Mouse (Mus musculus): ENCODE measurements at regions not wholly inside any gene's neighbourhood (a gene's known extent, or its start where the extent isn't known, plus 50 kb on each side); places are given as distances from the start of the nearest gene placed in this dataset.

- no peaks in the 10 kb centered on the region for H3K36me3 ChIP-seq (ENCODE audit: control insufficient read depth, insufficient read depth, low read length, poor library complexity, severe bottlenecking)
- no peaks in the 10 kb centered on the region for H3K27me3 ChIP-seq (ENCODE audit: control insufficient read depth, insufficient read depth, low read length, poor library complexity, severe bottlenecking)
- no peak overlapping the region for H3K9ac ChIP-seq (ENCODE audit: low read depth, poor library complexity, severe bottlenecking)
- H3K4me1 ChIP-seq (ENCODE audit: control insufficient read depth, insufficient read depth, low read length): no peaks in the 10 kb centered on the region
- H3K4me3 ChIP-seq (ENCODE audit: low read depth, low read length): no peak overlapping the region
- no peak overlapping the region for H3K27ac ChIP-seq (ENCODE audit: insufficient read depth, low read length)
- no peaks in the 10 kb centered on the region for H3K9me3 ChIP-seq (replicated peaks; ENCODE audit: control insufficient read depth, insufficient read depth, low read length, poor library complexity, severe bottlenecking)
- TF ChIP-seq POLR2A (IDR thresholded peaks at IDR 0.05; ENCODE audit: insufficient read depth, low read length) (no peak), EP300 (IDR thresholded peaks at IDR 0.05; ENCODE audit: insufficient read depth, low read depth, low read length) (no peak), CTCF (IDR thresholded peaks at IDR 0.05; ENCODE audit: low read depth, low read length) (no peak)
These were observed 97.2 kb downstream of the Bms1 start for GRCm38 (mm10) chr6:118322061-118322460.

GRCm38 (mm10) chr6:118320021-118320525, 99.2 kb downstream of the Bms1 start:
- Histone ChIP-seq H3K9ac (ENCODE audit: low read depth, poor library complexity, severe bottlenecking) (no peak overlapping the region), H3K4me3 (ENCODE audit: low read depth, low read length) (no peak overlapping the region), H3K27me3 (ENCODE audit: control insufficient read depth, insufficient read depth, low read length, poor library complexity, severe bottlenecking) (no peaks in the 10 kb centered on the region), H3K9me3 (replicated peaks; ENCODE audit: control insufficient read depth, insufficient read depth, low read length, poor library complexity, severe bottlenecking) (no peaks in the 10 kb centered on the region), H3K4me1 (ENCODE audit: control insufficient read depth, insufficient read depth, low read length) (no peaks in the 10 kb centered on the region), H3K36me3 (ENCODE audit: control insufficient read depth, insufficient read depth, low read length, poor library complexity, severe bottlenecking) (no peaks in the 10 kb centered on the region), H3K27ac (ENCODE audit: insufficient read depth, low read length) (no peak overlapping the region)
- TF ChIP-seq CTCF (IDR thresholded peaks at IDR 0.05; ENCODE audit: low read depth, low read length) (no peak), EP300 (IDR thresholded peaks at IDR 0.05; ENCODE audit: insufficient read depth, low read depth, low read length) (no peak), POLR2A (IDR thresholded peaks at IDR 0.05; ENCODE audit: insufficient read depth, low read length) (no peak)

GRCm38 (mm10) chr6:118315881-118316280, 103.4 kb downstream of the Bms1 start:
- Histone ChIP-seq H3K36me3 (ENCODE audit: control insufficient read depth, insufficient read depth, low read length, poor library complexity, severe bottlenecking) (no peaks in the 10 kb centered on the region), H3K4me1 (ENCODE audit: control insufficient read depth, insufficient read depth, low read length) (no peaks in the 10 kb centered on the region), H3K9ac (ENCODE audit: low read depth, poor library complexity, severe bottlenecking) (no peak overlapping the region), H3K9me3 (replicated peaks; ENCODE audit: control insufficient read depth, insufficient read depth, low read length, poor library complexity, severe bottlenecking) (no peaks in the 10 kb centered on the region), H3K4me3 (ENCODE audit: low read depth, low read length) (no peak overlapping the region), H3K27ac (ENCODE audit: insufficient read depth, low read length) (no peak overlapping the region), H3K27me3 (ENCODE audit: control insufficient read depth, insufficient read depth, low read length, poor library complexity, severe bottlenecking) (no peaks in the 10 kb centered on the region)
- TF ChIP-seq POLR2A (IDR thresholded peaks at IDR 0.05; ENCODE audit: insufficient read depth, low read length) (no peak), CTCF (IDR thresholded peaks at IDR 0.05; ENCODE audit: low read depth, low read length) (no peak), EP300 (IDR thresholded peaks at IDR 0.05; ENCODE audit: insufficient read depth, low read depth, low read length) (no peak)

- Histone ChIP-seq H3K4me3 (ENCODE audit: low read depth, low read length) (no peak overlapping the region), H3K27me3 (ENCODE audit: control insufficient read depth, insufficient read depth, low read length, poor library complexity, severe bottlenecking) (no peaks in the 10 kb centered on the region), H3K27ac (ENCODE audit: insufficient read depth, low read length) (no peak overlapping the region), H3K36me3 (ENCODE audit: control insufficient read depth, insufficient read depth, low read length, poor library complexity, severe bottlenecking) (no peaks in the 10 kb centered on the region), H3K9me3 (replicated peaks; ENCODE audit: control insufficient read depth, insufficient read depth, low read length, poor library complexity, severe bottlenecking) (no peaks in the 10 kb centered on the region), H3K9ac (ENCODE audit: low read depth, poor library complexity, severe bottlenecking) (no peak overlapping the region), H3K4me1 (ENCODE audit: control insufficient read depth, insufficient read depth, low read length) (no peaks in the 10 kb centered on the region)
- TF ChIP-seq EP300 (IDR thresholded peaks at IDR 0.05; ENCODE audit: insufficient read depth, low read depth, low read length) (no peak), CTCF (IDR thresholded peaks at IDR 0.05; ENCODE audit: low read depth, low read length) (no peak), POLR2A (IDR thresholded peaks at IDR 0.05; ENCODE audit: insufficient read depth, low read length) (no peak)
These were observed 104.2 kb downstream of the Bms1 start for GRCm38 (mm10) chr6:118314941-118315687.

- no peak overlapping the region for H3K4me3 ChIP-seq (ENCODE audit: low read depth, low read length)
- H3K27ac ChIP-seq (ENCODE audit: insufficient read depth, low read length): no peak overlapping the region
- no peaks in the 10 kb centered on the region for H3K27me3 ChIP-seq (ENCODE audit: control insufficient read depth, insufficient read depth, low read length, poor library complexity, severe bottlenecking)
- no peak overlapping the region for H3K9ac ChIP-seq (ENCODE audit: low read depth, poor library complexity, severe bottlenecking)
- H3K36me3 ChIP-seq (ENCODE audit: control insufficient read depth, insufficient read depth, low read length, poor library complexity, severe bottlenecking): no peaks in the 10 kb centered on the region
- TF ChIP-seq POLR2A (IDR thresholded peaks at IDR 0.05; ENCODE audit: insufficient read depth, low read length) (no peak), EP300 (IDR thresholded peaks at IDR 0.05; ENCODE audit: insufficient read depth, low read depth, low read length) (no peak), CTCF (IDR thresholded peaks at IDR 0.05; ENCODE audit: low read depth, low read length) (no peak)
- no peaks in the 10 kb centered on the region for H3K9me3 ChIP-seq (replicated peaks; ENCODE audit: control insufficient read depth, insufficient read depth, low read length, poor library complexity, severe bottlenecking)
- no peaks in the 10 kb centered on the region for H3K4me1 ChIP-seq (ENCODE audit: control insufficient read depth, insufficient read depth, low read length)
These were observed 108.2 kb downstream of the Bms1 start for GRCm38 (mm10) chr6:118311081-118311480.

- Histone ChIP-seq H3K27ac (ENCODE audit: insufficient read depth, low read length) (no peak overlapping the region), H3K36me3 (ENCODE audit: control insufficient read depth, insufficient read depth, low read length, poor library complexity, severe bottlenecking) (no peaks in the 10 kb centered on the region), H3K27me3 (ENCODE audit: control insufficient read depth, insufficient read depth, low read length, poor library complexity, severe bottlenecking) (no peaks in the 10 kb centered on the region), H3K9ac (ENCODE audit: low read depth, poor library complexity, severe bottlenecking) (no peak overlapping the region), H3K4me1 (ENCODE audit: control insufficient read depth, insufficient read depth, low read length) (no peaks in the 10 kb centered on the region), H3K9me3 (replicated peaks; ENCODE audit: control insufficient read depth, insufficient read depth, low read length, poor library complexity, severe bottlenecking) (no peaks in the 10 kb centered on the region), H3K4me3 (ENCODE audit: low read depth, low read length) (no peak overlapping the region)
- TF ChIP-seq EP300 (IDR thresholded peaks at IDR 0.05; ENCODE audit: insufficient read depth, low read depth, low read length) (no peak), POLR2A (IDR thresholded peaks at IDR 0.05; ENCODE audit: insufficient read depth, low read length) (no peak), CTCF (IDR thresholded peaks at IDR 0.05; ENCODE audit: low read depth, low read length) (no peak)
These were observed 109.4 kb downstream of the Bms1 start for GRCm38 (mm10) chr6:118309923-118310322.

Measured in ES-Bruce4 (cell line).